Mouse (Mus musculus): Measurements from ENCODE around the gene A930017K11Rik. TPM values are rescaled to one million over a fixed set of nuclear protein-coding genes. Genes with fewer than 3 reads are reported as not detected.

A930017K11Rik gene
- polyA plus RNA-seq, 1 experiment, result 1.0 TPM

- TF ChIP-seq POLR2A (IDR thresholded peaks at IDR 0.05; ENCODE audit: borderline replicate concordance, extremely low read depth, insufficient read depth, insufficient read length, poor library complexity, severe bottlenecking) (no peak), CTCF (IDR thresholded peaks at IDR 0.05; ENCODE audit: borderline replicate concordance, extremely low read depth, insufficient read depth, insufficient read length) (no peak)
- peak; percentile 55 for DNase-seq (ENCODE audit: low read depth)
Measured at GRCm38 (mm10) chr17:25957586-25958051, 5.3 kb upstream of the A930017K11Rik start.

- no peak for DNase-seq (ENCODE audit: low read depth)
- no peak for TF ChIP-seq POLR2A (IDR thresholded peaks at IDR 0.05; ENCODE audit: borderline replicate concordance, extremely low read depth, insufficient read depth, insufficient read length, poor library complexity, severe bottlenecking)
Measured at GRCm38 (mm10) chr17:25956631-25957030, 4.3 kb upstream of the A930017K11Rik start.

GRCm38 (mm10) chr17:25956201-25956600 is 3.8 kb upstream of the A930017K11Rik start:
- DNase-seq (ENCODE audit: low read depth), result peak; percentile 19
- no peak for TF ChIP-seq POLR2A (IDR thresholded peaks at IDR 0.05; ENCODE audit: borderline replicate concordance, extremely low read depth, insufficient read depth, insufficient read length, poor library complexity, severe bottlenecking)
- no peak for TF ChIP-seq CTCF (IDR thresholded peaks at IDR 0.05; ENCODE audit: borderline replicate concordance, extremely low read depth, insufficient read depth, insufficient read length)

- TF ChIP-seq CTCF (IDR thresholded peaks at IDR 0.05; ENCODE audit: borderline replicate concordance, extremely low read depth, insufficient read depth, insufficient read length), result no peak
- TF ChIP-seq POLR2A (IDR thresholded peaks at IDR 0.05; ENCODE audit: borderline replicate concordance, extremely low read depth, insufficient read depth, insufficient read length, poor library complexity, severe bottlenecking), result no peak
- DNase-seq (ENCODE audit: low read depth), result no peak
Measured at GRCm38 (mm10) chr17:25955736-25956135, 3.4 kb upstream of the A930017K11Rik start.

- no peak for TF ChIP-seq CTCF (IDR thresholded peaks at IDR 0.05; ENCODE audit: borderline replicate concordance, extremely low read depth, insufficient read depth, insufficient read length)
- TF ChIP-seq POLR2A (IDR thresholded peaks at IDR 0.05; ENCODE audit: borderline replicate concordance, extremely low read depth, insufficient read depth, insufficient read length, poor library complexity, severe bottlenecking), result no peak
- no peak for DNase-seq (ENCODE audit: low read depth)
Measured at GRCm38 (mm10) chr17:25954671-25955070, 2.3 kb upstream of the A930017K11Rik start.

GRCm38 (mm10) chr17:25953161-25953560 is 796 bp upstream of the A930017K11Rik start:
- no peak for DNase-seq (ENCODE audit: low read depth)
- TF ChIP-seq POLR2A (IDR thresholded peaks at IDR 0.05; ENCODE audit: borderline replicate concordance, extremely low read depth, insufficient read depth, insufficient read length, poor library complexity, severe bottlenecking) (no peak), CTCF (IDR thresholded peaks at IDR 0.05; ENCODE audit: borderline replicate concordance, extremely low read depth, insufficient read depth, insufficient read length) (no peak)

GRCm38 (mm10) chr17:25951225-25951802 is 1.1 kb downstream of the A930017K11Rik start:
- no peak for DNase-seq (ENCODE audit: low read depth)
- no peak for TF ChIP-seq POLR2A (IDR thresholded peaks at IDR 0.05; ENCODE audit: borderline replicate concordance, extremely low read depth, insufficient read depth, insufficient read length, poor library complexity, severe bottlenecking)
- no peak for TF ChIP-seq CTCF (IDR thresholded peaks at IDR 0.05; ENCODE audit: borderline replicate concordance, extremely low read depth, insufficient read depth, insufficient read length)

- TF ChIP-seq CTCF (IDR thresholded peaks at IDR 0.05; ENCODE audit: borderline replicate concordance, extremely low read depth, insufficient read depth, insufficient read length) (no peak), POLR2A (IDR thresholded peaks at IDR 0.05; ENCODE audit: borderline replicate concordance, extremely low read depth, insufficient read depth, insufficient read length, poor library complexity, severe bottlenecking) (no peak)
- no peak for DNase-seq (ENCODE audit: low read depth)
Measured at GRCm38 (mm10) chr17:25950706-25951105, 1.7 kb downstream of the A930017K11Rik start.

GRCm38 (mm10) chr17:25949981-25950380 is 2.4 kb downstream of the A930017K11Rik start:
- no peak for DNase-seq (ENCODE audit: low read depth)
- TF ChIP-seq POLR2A (IDR thresholded peaks at IDR 0.05; ENCODE audit: borderline replicate concordance, extremely low read depth, insufficient read depth, insufficient read length, poor library complexity, severe bottlenecking) (no peak), CTCF (IDR thresholded peaks at IDR 0.05; ENCODE audit: borderline replicate concordance, extremely low read depth, insufficient read depth, insufficient read length) (no peak)

GRCm38 (mm10) chr17:25948051-25948450 is 4.3 kb downstream of the A930017K11Rik start:
- no peak for DNase-seq (ENCODE audit: low read depth)
- TF ChIP-seq POLR2A (IDR thresholded peaks at IDR 0.05; ENCODE audit: borderline replicate concordance, extremely low read depth, insufficient read depth, insufficient read length, poor library complexity, severe bottlenecking) (no peak), CTCF (IDR thresholded peaks at IDR 0.05; ENCODE audit: borderline replicate concordance, extremely low read depth, insufficient read depth, insufficient read length) (no peak)

- no peak for DNase-seq (ENCODE audit: low read depth)
Measured at GRCm38 (mm10) chr17:25947576-25947975, 4.8 kb downstream of the A930017K11Rik start.

GRCm38 (mm10) chr17:25946891-25947290 is 5.5 kb downstream of the A930017K11Rik start:
- no peak for TF ChIP-seq CTCF (IDR thresholded peaks at IDR 0.05; ENCODE audit: borderline replicate concordance, extremely low read depth, insufficient read depth, insufficient read length)
- TF ChIP-seq POLR2A (IDR thresholded peaks at IDR 0.05; ENCODE audit: borderline replicate concordance, extremely low read depth, insufficient read depth, insufficient read length, poor library complexity, severe bottlenecking), result no peak
- DNase-seq (ENCODE audit: low read depth), result no peak

More at GRCm38 (mm10) chr17:25947576-25947975, 4.8 kb downstream of the A930017K11Rik start:
- TF ChIP-seq POLR2A (IDR thresholded peaks at IDR 0.05; ENCODE audit: borderline replicate concordance, extremely low read depth, insufficient read depth, insufficient read length, poor library complexity, severe bottlenecking) (no peak), CTCF (IDR thresholded peaks at IDR 0.05; ENCODE audit: borderline replicate concordance, extremely low read depth, insufficient read depth, insufficient read length) (no peak)
